Mouse (Mus musculus) liver, embryonic 13.5 days (tissue): Measurements from ENCODE around the gene Pip5k1b. TPM values are rescaled to one million over a fixed set of nuclear protein-coding genes. Genes with fewer than 3 reads are reported as not detected.

Source experiments
- ATAC-seq: fragments of 200-750 bp; cut with Nextera tagmentation; 2 replicates; pipeline ENCODE4 v1.8.0; 2017; ENCODE audit warnings: low read depth, mild to moderate bottlenecking, moderate number of reproducible peaks, moderate library complexity
- DNase-seq: peaks from one replicate; pipeline ENCODE4 v3.0.0; 2022
- H3K27ac ChIP-seq: fragments of 300-500 bp; sonication (generic); 2 replicates; pipeline ENCODE4 v1.5.1; 2015; ENCODE audit warnings: moderate library complexity, mild to moderate bottlenecking, inconsistent platforms
- H3K27me3 ChIP-seq: fragments of 300-500 bp; sonication (generic); 2 replicates; pipeline ENCODE4 v1.6.1; 2015; ENCODE audit warnings: mild to moderate bottlenecking, inconsistent platforms
- H3K36me3 ChIP-seq: fragments of 300-500 bp; sonication (generic); 2 replicates; pipeline ENCODE4 v1.6.1; 2015; ENCODE audit warnings: mild to moderate bottlenecking, inconsistent platforms
- H3K4me1 ChIP-seq: fragments of 300-500 bp; sonication (generic); replicated peaks from 2 replicates; pipeline ENCODE4 v1.6.1; 2015; ENCODE audit warnings: inconsistent platforms
- H3K4me2 ChIP-seq: fragments of 300-500 bp; sonication (generic); 2 replicates; pipeline ENCODE4 v1.6.1; 2015; ENCODE audit warnings: inconsistent platforms, mild to moderate bottlenecking, moderate library complexity
- H3K4me3 ChIP-seq: fragments of 300-500 bp; sonication (generic); replicated peaks from 2 replicates; pipeline ENCODE4 v1.5.1; 2015; ENCODE audit warnings: mild to moderate bottlenecking, inconsistent platforms
- H3K9ac ChIP-seq: fragments of 300-500 bp; sonication (generic); 2 replicates; pipeline ENCODE4 v1.6.1; 2015; ENCODE audit warnings: mild to moderate bottlenecking, inconsistent platforms
- H3K9me3 ChIP-seq: fragments of 300-500 bp; sonication (generic); replicated peaks from 2 replicates; pipeline ENCODE4 v1.6.1; 2016; ENCODE audit warnings: inconsistent platforms
- WGBS: fragments of 180-500 bp; shearing (Covaris S2); methylation state at CpG from one replicate; pipeline ENCODE4 v1.1.7; 2015; ENCODE audit not compliant: insufficient replicate concordance; 5-methylcytosine and 5-hydroxymethylcytosine counted together
- polyA plus RNA-seq: library from polyadenylated mRNA; unstranded; fragments of >200 nt; fragmentation: Nextera tagmentation; extraction: Ambion mirVana; gene quantifications from 2 replicates; pipeline ENCODE4 v1.2.1, GENCODE M21; 2015

Pip5k1b gene
- polyA plus RNA-seq, 1 experiment from 2014 or later, result 8.5 TPM

DNA sequence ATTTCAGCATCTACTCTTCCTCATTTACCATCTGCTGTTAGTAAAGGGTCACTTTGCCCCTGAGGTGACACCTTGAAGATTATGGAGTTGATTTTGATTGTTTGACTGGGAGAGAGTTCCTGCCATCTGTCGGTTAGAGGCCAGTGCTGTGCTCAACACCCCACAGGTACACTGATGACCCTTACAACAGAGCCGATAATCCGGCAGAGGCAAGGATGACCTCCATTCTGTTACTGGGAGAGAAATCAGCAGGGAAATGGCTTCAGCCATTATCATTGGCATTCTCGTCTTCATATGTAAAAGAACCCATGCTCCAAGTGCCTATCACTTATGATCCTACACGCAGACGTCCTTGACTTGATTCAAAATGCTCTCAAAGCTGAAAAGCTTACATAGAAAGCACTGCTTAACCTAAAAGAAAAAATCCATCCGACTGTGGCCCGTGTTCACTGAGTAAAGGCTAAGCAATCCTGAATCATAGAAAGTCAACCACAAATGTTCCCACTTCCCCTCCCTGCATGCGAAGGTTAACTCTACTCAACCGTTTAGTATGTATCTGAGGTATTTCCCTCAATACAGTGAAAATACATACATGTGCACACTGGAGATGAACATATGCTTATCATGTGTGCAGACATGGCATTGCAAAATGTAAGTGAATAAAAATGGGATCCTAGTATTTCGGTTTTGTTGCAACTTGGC is 146.7 kb downstream of the Pip5k1b start:
- Histone ChIP-seq H3K4me3 (no peak overlapping the region), H3K4me2 (no peak overlapping the region), H3K9me3 (no peaks in the 10 kb centered on the region), H3K36me3 (no peaks in the 10 kb centered on the region), H3K27ac (no peak overlapping the region), H3K4me1 (no peaks in the 10 kb centered on the region), H3K27me3 (no peaks in the 10 kb centered on the region), H3K9ac (no peak overlapping the region)
- WGBS, result 72% methylated on average over 11 of the region's 11 CpGs
- no peak for ATAC-seq
- DNase-seq, result no peak

DNA sequence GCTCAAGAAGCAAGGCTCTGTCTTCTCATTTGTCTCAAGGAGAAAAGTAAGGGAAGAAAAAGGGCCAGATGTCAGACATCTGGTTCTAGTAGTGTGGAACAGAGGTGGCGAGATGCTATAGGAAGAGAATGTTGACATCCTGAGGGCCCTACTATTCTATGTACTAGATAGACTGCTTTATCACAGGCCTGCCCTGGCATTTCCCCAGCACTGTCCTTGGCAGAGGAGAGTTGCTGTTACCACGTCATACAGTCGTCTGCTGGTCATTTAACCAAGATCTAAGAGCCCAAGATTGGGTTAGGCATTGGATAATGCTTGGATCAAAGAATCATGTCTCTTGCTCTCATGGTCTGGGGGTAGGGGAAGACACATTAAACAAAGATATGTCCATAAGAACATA is 151.0 kb downstream of the Pip5k1b start:
- Histone ChIP-seq H3K27ac (no peak overlapping the region), H3K4me3 (no peak overlapping the region), H3K36me3 (no peaks in the 10 kb centered on the region), H3K4me2 (no peak overlapping the region), H3K9ac (no peak overlapping the region), H3K4me1 (no peaks in the 10 kb centered on the region), H3K9me3 (no peaks in the 10 kb centered on the region), H3K27me3 (no peaks in the 10 kb centered on the region)
- DNase-seq (no peak), ATAC-seq (no peak)
- WGBS, result 75% methylated on average over 3 of the region's 3 CpGs

DNA sequence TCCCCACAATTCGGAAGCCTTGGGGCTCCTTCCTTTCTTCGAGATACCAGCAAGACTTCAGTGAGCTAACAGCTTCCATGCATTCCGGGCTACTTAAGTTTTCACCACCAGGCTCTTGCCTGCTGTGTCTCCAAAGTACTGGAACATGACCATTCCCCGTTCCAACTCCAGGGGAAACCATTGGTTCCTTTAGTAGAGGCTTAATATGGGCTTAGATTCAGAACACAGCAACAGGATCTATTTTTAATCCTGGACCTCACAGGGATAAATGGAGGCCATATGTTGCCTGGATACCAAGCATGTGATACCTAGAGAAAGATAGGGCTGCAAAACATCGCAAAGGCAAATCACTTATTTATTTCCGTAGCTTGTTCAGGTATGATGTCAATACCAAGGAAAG is 152.4 kb downstream of the Pip5k1b start:
- Histone ChIP-seq H3K4me1 (no peaks in the 10 kb centered on the region), H3K36me3 (no peaks in the 10 kb centered on the region), H3K9me3 (no peaks in the 10 kb centered on the region), H3K4me3 (no peak overlapping the region), H3K4me2 (no peak overlapping the region), H3K27me3 (no peaks in the 10 kb centered on the region), H3K9ac (no peak overlapping the region), H3K27ac (no peak overlapping the region)
- ATAC-seq (no peak), DNase-seq (no peak)
- 85% methylated on average over 6 of the region's 6 CpGs for WGBS

DNA sequence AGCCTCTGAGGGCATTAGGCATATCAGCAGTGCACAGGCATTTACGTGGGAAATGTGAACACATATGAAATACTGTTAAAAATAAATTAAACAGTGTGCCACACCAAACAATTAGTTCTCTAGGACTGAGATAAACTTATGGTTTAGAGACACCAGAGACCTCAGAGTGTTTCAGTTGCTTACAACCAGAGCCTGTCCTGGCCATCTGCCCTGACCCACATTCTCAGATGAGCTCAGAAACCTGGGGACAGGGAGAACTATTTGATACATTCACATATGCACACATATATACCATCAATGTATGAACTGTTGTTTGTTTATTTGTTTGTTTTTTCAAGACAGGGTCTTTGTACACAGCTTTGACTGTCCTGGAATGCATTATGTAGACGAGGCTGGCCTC is 161.8 kb downstream of the Pip5k1b start:
- Histone ChIP-seq H3K4me1 (no peaks in the 10 kb centered on the region), H3K4me3 (no peak overlapping the region), H3K27ac (no peak overlapping the region), H3K4me2 (no peak overlapping the region), H3K9me3 (no peaks in the 10 kb centered on the region), H3K9ac (no peak overlapping the region), H3K36me3 (no peaks in the 10 kb centered on the region), H3K27me3 (no peaks in the 10 kb centered on the region)
- no peak for ATAC-seq
- 60% methylated on average over 2 of the region's 2 CpGs for WGBS
- DNase-seq, result no peak

GRCm38 (mm10) chr19:24391519-24392251 is 164.0 kb downstream of the Pip5k1b start:
- DNase-seq (no peak), ATAC-seq (no peak)
- no peaks in the 10 kb centered on the region for H3K4me1 ChIP-seq
- H3K27me3 ChIP-seq, result no peaks in the 10 kb centered on the region
- no peak overlapping the region for H3K27ac ChIP-seq
- H3K9ac ChIP-seq, result no peak overlapping the region
- no peaks in the 10 kb centered on the region for H3K9me3 ChIP-seq
- 79% methylated on average over 9 of the region's 9 CpGs for WGBS
- no peak overlapping the region for H3K4me2 ChIP-seq
- no peak overlapping the region for H3K4me3 ChIP-seq
- H3K36me3 ChIP-seq, result peaks cover 3% of the 10 kb centered on the region; the same call in 1 of the 2 replicates

DNA sequence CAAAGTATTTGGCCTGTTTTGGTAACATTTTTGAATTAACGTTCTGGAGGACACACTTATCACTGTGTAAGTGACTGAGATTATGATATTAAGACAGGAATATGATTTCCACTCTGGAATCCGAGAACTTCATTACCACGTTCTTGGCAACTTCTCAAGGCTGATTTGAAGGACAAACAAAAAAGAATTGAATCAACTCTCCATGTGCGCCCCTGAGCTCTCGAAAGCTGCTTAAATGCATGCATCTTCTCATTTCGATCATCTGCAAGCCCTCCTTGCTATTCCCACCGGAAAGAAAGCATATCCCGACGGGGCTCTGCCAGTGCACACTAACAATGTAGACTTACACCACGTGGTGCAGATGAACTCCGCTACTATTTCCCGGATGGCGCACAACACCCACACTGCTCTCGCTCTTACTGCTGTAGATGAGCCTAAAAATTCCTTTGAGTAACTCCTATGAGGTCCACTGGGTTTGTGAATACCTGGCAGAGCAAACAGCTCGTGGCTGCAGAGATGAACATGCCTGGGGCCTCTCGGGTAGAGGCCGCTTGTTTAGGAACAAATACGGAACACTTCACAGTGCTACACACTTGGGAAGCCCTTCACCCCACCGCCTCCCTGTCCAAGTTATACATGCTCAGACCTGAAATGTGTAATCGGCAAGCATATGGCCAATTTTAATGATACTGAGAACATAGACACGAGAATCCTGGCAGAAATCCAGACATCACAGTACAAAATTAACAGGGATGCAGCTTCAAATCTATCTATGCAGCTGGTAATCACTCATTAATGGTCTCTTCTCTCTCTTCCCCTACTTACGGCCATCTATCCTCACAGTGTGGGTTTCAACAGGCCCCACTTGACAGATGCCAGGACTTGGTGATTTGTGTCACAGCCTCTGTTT is 168.5 kb downstream of the Pip5k1b start:
- peaks cover 3% of the 10 kb centered on the region; the same call in 1 of the 2 replicates for H3K36me3 ChIP-seq
- WGBS, result 84% methylated on average over 22 of the region's 22 CpGs
- H3K27me3 ChIP-seq, result no peaks in the 10 kb centered on the region
- no peak overlapping the region for H3K27ac ChIP-seq
- DNase-seq, result no peak
- no peak overlapping the region for H3K4me2 ChIP-seq
- H3K9ac ChIP-seq, result no peak overlapping the region
- H3K4me1 ChIP-seq, result no peaks in the 10 kb centered on the region
- ATAC-seq, result no peak
- no peak overlapping the region for H3K4me3 ChIP-seq
- no peaks in the 10 kb centered on the region for H3K9me3 ChIP-seq

GRCm38 (mm10) chr19:24378470-24378869 is 177.2 kb downstream of the Pip5k1b start:
- Histone ChIP-seq H3K4me3 (no peak overlapping the region), H3K4me1 (no peaks in the 10 kb centered on the region), H3K4me2 (no peak overlapping the region), H3K27ac (no peak overlapping the region), H3K9me3 (no peaks in the 10 kb centered on the region), H3K36me3 (peaks cover 14% of the 10 kb centered on the region; the same call in 1 of the 2 replicates), H3K9ac (no peak overlapping the region), H3K27me3 (no peaks in the 10 kb centered on the region)
- 64% methylated on average over 6 of the region's 6 CpGs for WGBS
- DNase-seq (no peak), ATAC-seq (no peak)

- DNase-seq, result no peak
- H3K4me1 ChIP-seq, result no peaks in the 10 kb centered on the region
- H3K36me3 ChIP-seq, result no peaks in the 10 kb centered on the region
- H3K9ac ChIP-seq, result no peak overlapping the region
- no peaks in the 10 kb centered on the region for H3K27me3 ChIP-seq
- no peaks in the 10 kb centered on the region for H3K9me3 ChIP-seq
- WGBS, result 85% methylated on average over 19 of the region's 19 CpGs
- H3K27ac ChIP-seq, result no peak overlapping the region
- H3K4me3 ChIP-seq, result no peak overlapping the region
- H3K4me2 ChIP-seq, result no peak overlapping the region
- no peak for ATAC-seq
Observed at GRCm38 (mm10) chr19:24371763-24372640, 183.7 kb downstream of the Pip5k1b start.

DNA sequence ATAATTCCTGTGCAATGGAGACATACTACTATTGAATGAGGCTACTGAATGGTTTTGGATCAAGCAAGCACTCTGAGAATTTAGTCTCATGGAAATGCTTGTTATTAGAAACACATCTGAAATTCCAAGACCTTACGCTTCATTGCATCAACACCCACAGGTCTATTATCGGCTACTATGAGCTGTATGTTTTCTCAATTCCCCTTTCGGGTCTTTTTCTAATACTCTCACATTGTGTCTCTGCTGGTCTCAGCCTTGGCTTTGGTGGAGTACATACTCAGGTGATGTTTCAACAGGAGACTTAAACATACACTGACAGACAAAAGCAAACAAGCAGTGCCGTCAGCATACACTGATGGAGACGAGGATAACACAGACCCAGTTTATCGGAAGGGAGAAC is 187.3 kb downstream of the Pip5k1b start:
- ATAC-seq, result no peak
- no peaks in the 10 kb centered on the region for H3K4me1 ChIP-seq
- H3K36me3 ChIP-seq, result no peaks in the 10 kb centered on the region
- H3K9ac ChIP-seq, result no peak overlapping the region
- WGBS, result 76% methylated on average over 6 of the region's 6 CpGs
- no peak overlapping the region for H3K27ac ChIP-seq
- H3K4me2 ChIP-seq, result no peak overlapping the region
- no peaks in the 10 kb centered on the region for H3K9me3 ChIP-seq
- H3K4me3 ChIP-seq, result no peak overlapping the region
- DNase-seq, result no peak
- H3K27me3 ChIP-seq, result no peaks in the 10 kb centered on the region

DNA sequence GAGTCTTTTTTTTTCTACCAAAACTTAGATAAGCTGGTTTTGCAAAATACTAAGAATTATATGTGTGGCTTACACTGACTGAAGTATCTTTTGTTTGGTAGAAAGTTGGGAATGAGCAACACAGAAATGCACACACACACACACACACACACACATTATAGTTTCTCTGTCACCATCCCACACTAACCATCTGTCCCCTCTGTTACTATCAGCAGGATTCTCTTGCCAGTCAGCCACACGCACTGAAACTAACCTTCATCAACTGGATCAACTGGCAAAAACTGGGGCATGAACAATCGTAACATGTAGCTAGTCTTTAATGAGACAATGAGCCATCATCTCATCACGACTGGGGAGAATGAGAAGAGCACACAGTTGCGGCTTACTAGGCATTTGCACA is 187.9 kb downstream of the Pip5k1b start:
- Histone ChIP-seq H3K4me3 (no peak overlapping the region), H3K9ac (no peak overlapping the region), H3K27ac (no peak overlapping the region), H3K9me3 (no peaks in the 10 kb centered on the region), H3K36me3 (no peaks in the 10 kb centered on the region), H3K4me2 (no peak overlapping the region), H3K27me3 (no peaks in the 10 kb centered on the region), H3K4me1 (no peaks in the 10 kb centered on the region)
- DNase-seq (no peak), ATAC-seq (no peak)
- 75% methylated on average over 4 of the region's 4 CpGs for whole genome bisulfite sequencing
